Mouse (Mus musculus): ENCODE results near the gene Gucy2d. TPM values are rescaled to one million over a fixed set of nuclear protein-coding genes. Genes with fewer than 3 reads are reported as not detected.
A peak's percentile ranks its signal among the peaks of the same experiment; 100 is the strongest.

The Gucy2d gene
- total RNA-seq, 2 experiments from 2014 or later, result not detected

GRCm38 (mm10) chr7:98437629-98438028 lies 2.6 kb upstream of the Gucy2d start:
- peak; percentile 47; the same call in 1 of the 2 replicates for ATAC-seq (ENCODE audit: poor library complexity, severe bottlenecking)

- ATAC-seq (ENCODE audit: poor library complexity, severe bottlenecking), result no peak
Observed at GRCm38 (mm10) chr7:98446873-98447272, 6.7 kb downstream of the Gucy2d start.

- peak; percentile 57; the same call in 1 of the 2 replicates for ATAC-seq (ENCODE audit: poor library complexity, severe bottlenecking)
Observed at GRCm38 (mm10) chr7:98447585-98448308, 7.5 kb downstream of the Gucy2d start.

GRCm38 (mm10) chr7:98448309-98448630 lies 8.1 kb downstream of the Gucy2d start:
- no peak for ATAC-seq (ENCODE audit: poor library complexity, severe bottlenecking)

GRCm38 (mm10) chr7:98449696-98450095 lies 9.5 kb downstream of the Gucy2d start:
- no peak for ATAC-seq (ENCODE audit: poor library complexity, severe bottlenecking)

GRCm38 (mm10) chr7:98454397-98455120 lies 14.3 kb downstream of the Gucy2d start:
- ATAC-seq (ENCODE audit: poor library complexity, severe bottlenecking), result no peak

GRCm38 (mm10) chr7:98460319-98460718 lies 20.1 kb downstream of the Gucy2d start:
- no peak for ATAC-seq (ENCODE audit: poor library complexity, severe bottlenecking)

- no peak for ATAC-seq (ENCODE audit: poor library complexity, severe bottlenecking)
Observed at GRCm38 (mm10) chr7:98469089-98469488, 28.9 kb downstream of the Gucy2d start.

- no peak for ATAC-seq (ENCODE audit: poor library complexity, severe bottlenecking)
Observed at GRCm38 (mm10) chr7:98472529-98472928, 32.3 kb downstream of the Gucy2d start.

GRCm38 (mm10) chr7:98474558-98474957 lies 34.3 kb downstream of the Gucy2d start:
- peak; percentile 40; the same call in 1 of the 2 replicates for ATAC-seq (ENCODE audit: poor library complexity, severe bottlenecking)

- no peak for ATAC-seq (ENCODE audit: poor library complexity, severe bottlenecking)
Observed at GRCm38 (mm10) chr7:98477153-98477552, 36.9 kb downstream of the Gucy2d start.

GRCm38 (mm10) chr7:98480481-98480880 lies 40.3 kb downstream of the Gucy2d start:
- ATAC-seq (ENCODE audit: poor library complexity, severe bottlenecking), result no peak

GRCm38 (mm10) chr7:98481066-98481734 lies 41.0 kb downstream of the Gucy2d start:
- ATAC-seq (ENCODE audit: poor library complexity, severe bottlenecking), result peak; percentile 79

- no peak for ATAC-seq (ENCODE audit: poor library complexity, severe bottlenecking)
Observed at GRCm38 (mm10) chr7:98481861-98482260, 41.6 kb downstream of the Gucy2d start.

GRCm38 (mm10) chr7:98482551-98483267 lies 42.5 kb downstream of the Gucy2d start:
- no peak for ATAC-seq (ENCODE audit: poor library complexity, severe bottlenecking)

- ATAC-seq (ENCODE audit: poor library complexity, severe bottlenecking), result no peak
Observed at GRCm38 (mm10) chr7:98483268-98483607, 43.0 kb downstream of the Gucy2d start.

GRCm38 (mm10) chr7:98484878-98485277 lies 44.7 kb downstream of the Gucy2d start:
- no peak for ATAC-seq (ENCODE audit: poor library complexity, severe bottlenecking)

GRCm38 (mm10) chr7:98485508-98485907 lies 45.3 kb downstream of the Gucy2d start:
- no peak for ATAC-seq (ENCODE audit: poor library complexity, severe bottlenecking)

- no peak for ATAC-seq (ENCODE audit: poor library complexity, severe bottlenecking)
Observed at GRCm38 (mm10) chr7:98486471-98486917, 46.3 kb downstream of the Gucy2d start.

GRCm38 (mm10) chr7:98487202-98487980 lies 47.2 kb downstream of the Gucy2d start:
- no peak for ATAC-seq (ENCODE audit: poor library complexity, severe bottlenecking)

All from megakaryocyte, adult 5-6 weeks (primary cell).